Mouse (Mus musculus) thymus, postnatal 4 days (tissue): ENCODE results near the gene Tmem140.

Source experiments
- DNase-seq: peaks from one replicate; pipeline ENCODE4 v3.0.0; 2021

Tmem140 gene

DNA sequence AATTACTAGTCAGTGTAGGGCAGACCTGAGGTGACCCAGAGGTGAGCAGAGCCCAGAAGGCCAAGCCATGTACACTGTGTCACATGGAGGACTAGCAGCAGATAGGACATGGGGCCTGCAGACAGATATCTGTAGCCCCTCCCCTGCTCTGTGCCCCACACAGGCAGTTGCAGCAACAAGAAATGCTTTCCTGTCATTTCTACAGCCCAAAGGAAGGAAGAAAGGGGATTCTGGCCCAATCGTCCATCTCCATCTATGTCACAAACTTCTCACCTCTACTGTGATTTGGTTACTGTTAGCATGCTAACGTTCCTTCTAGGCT lies 13.8 kb downstream of the Tmem140 start:
- DNase-seq: peak; percentile 22

DNA sequence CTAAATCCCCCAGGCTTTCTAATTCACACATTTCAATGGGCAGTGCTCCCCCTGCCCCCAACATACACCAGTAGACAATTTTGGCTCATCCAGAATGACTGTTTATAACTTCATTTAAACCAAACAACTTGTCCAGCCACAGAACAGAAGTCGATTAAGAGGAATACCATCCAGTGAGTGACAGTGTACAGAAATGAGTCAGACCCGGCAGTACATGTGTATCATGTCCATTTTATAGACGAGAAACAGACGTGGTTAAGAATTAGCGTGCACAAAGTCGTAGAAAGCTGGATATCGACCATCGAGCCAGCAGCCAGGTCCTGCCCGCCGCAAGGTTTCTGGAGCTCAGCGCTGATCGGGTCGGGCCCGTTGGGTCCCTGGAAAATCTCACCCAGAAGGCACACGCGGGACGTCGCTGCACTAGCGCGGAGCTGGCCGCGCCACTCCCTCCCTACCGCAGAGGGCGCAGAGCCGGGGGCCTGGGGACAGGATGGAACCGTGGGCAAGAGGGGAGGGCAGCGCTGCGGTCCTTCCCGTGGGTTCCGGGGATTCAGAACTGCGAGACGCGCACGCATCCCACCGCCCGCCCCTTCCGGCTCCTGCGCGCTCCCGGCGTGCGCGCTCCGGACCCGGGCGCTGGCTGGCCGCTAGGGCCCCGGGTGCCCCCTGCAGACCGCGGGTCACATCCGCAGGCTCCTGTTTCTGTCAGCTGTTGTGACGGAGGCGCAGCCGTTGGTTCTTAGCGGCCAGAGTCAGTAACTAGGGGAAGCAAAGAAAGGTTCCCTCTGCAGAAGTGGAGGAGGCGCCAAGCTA lies 14.8 kb downstream of the Tmem140 start, which contains the start of gene Cyren:
Gene Cyren, minus strand, starts transcription at position 552 of the 813 bp plus-strand sequence.
- peak; percentile 96 for DNase-seq

DNA sequence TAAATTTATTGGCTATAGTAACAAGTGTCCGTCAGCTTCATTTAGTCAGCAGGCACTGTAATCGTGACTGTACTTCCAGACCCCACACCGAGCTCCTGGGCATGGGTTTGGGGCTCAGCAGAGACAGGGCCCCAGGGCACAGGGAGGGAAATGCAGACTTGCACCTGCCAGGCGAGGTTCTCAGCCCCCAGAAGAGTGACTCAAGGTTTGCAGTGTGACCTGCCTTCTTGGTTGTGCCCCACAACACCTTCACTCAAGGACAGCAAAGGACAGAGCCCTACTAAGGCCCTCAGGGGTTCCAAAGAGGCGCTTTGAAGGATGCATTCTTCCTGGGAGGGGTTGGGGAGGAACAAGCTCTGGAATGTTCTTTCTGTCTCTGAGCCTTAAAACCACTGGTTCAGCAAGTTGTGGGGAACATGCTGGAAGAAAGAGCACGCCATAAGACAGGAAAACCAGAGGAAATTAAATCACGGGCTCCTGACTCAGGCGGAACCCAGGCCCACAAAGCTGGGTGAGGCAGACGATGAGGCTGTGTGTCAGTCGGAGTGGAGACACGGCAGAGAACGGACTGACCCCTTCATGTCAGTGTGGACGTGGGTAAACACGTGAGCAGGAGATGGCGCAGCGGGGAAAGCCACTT lies 16.3 kb downstream of the Tmem140 start:
- DNase-seq: peak; percentile 34

DNA sequence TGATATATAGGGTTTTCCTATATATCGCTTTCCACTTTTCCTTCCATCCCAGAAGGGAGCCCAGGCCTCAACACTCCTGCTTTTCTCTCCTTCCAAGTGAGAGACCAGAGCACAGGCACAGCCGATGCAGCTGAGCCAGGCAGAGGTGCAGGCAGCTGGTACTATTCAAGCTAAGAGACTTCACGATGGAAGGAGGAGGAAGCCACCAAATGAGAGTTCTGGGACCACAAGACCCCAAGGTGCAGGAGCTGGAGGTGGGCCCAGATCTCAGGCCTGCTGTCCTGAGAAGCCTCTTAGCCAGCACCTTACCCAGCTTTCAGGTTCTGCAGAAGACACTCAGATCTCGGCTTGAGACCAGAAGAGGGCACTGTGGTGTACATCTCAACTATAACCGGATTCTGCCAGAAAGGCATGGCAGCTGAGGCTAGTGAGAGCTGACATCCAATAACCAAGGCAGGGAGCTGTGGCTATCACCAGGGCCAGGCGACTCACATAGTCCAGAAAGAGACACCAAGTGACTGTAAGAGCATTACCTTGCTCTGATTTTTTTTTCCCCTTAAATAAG lies 17.0 kb downstream of the Tmem140 start:
- peak; percentile 78 for DNase-seq

DNA sequence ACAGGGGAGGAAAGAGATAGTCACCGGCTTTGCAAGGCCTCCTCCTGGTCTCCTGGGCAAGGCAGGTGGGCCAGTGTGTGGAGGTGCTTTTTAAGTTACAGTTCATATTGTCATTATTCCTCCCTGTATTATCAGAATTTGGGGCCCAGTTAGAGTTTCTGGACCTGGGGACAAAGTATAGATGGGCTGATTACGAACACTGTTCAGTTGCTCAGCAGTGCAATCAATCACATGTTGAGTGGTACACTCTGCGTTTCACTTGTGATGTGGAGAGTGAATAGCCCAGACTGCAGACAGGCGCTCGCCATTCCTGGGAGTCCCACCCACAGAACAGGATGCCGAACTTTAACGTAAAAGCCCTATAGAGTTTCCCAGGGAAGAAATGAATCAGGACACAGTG lies 21.8 kb downstream of the Tmem140 start:
- no peak for DNase-seq

DNA sequence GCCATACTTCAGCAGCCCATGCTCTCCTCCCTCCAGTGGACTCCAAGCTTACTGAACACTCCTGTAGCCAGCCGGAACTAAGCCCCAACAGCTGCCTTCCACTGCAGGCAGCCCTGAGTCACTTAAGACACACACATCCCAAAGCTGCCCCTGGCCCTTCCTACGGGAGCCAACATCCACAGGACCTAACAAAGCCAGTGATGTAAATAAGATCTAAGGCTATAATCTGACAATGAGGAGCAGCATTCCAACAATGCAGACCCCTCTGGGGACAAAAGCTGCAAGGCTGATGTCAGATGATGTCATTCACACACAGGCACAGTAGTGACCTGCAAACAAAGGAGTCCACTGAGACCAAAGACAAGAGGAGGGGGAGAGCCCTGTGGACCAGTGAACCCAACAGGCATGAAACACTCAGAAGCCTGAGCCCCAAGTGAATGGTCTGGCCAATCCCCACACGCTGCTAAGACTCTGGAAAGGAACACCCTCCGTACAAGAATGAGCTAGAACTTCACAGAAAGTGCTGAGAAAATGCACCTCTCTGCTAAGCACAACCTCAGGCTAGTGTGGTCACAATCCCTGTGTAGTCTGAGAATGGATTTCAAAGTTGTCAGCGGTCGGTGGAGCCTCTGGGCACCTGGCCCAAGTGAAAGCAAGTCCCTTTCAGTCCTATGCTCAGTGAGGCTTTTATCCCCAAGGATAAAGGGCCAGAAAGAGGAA lies 24.3 kb downstream of the Tmem140 start:
- no peak for DNase-seq

DNA sequence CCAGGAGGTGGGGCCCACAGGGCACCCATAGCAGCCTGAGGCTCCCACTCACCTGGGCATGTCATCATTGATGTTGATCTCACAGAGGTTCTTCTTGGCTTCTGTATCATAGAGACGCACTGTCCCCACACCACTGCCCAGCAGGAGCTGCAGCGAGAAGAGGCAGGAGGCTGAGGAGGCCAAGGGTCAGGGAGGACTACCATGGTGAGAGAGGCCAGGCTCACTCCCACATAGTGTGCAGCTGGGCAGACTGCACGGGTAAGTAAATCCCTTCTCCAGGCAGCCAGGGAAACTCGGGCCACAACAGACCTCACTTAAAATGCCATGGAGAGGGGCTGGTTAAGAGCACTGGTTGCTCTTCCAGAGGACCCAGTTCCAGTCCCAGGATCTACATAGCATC lies 26.2 kb downstream of the Tmem140 start:
- no peak for DNase-seq

DNA sequence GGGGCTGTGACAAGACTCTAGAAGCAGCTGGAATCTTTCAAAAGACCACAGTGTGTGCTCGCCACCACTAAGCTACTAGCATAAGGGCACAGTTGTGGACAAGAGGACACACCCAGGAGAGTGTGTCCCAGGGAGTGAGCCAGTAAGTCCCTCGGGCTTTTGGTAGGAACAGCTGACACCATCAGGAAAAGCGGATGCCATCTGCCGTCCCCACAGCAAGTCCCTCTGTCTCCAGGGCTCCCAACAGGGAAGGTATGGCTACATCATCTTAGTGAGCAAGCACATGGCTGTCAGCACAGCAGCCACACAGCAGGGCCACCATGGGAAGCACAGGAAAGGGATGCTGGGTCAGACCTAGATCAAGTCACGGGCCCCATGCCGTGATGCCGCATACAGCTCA lies 32.6 kb downstream of the Tmem140 start:
- DNase-seq: no peak

DNA sequence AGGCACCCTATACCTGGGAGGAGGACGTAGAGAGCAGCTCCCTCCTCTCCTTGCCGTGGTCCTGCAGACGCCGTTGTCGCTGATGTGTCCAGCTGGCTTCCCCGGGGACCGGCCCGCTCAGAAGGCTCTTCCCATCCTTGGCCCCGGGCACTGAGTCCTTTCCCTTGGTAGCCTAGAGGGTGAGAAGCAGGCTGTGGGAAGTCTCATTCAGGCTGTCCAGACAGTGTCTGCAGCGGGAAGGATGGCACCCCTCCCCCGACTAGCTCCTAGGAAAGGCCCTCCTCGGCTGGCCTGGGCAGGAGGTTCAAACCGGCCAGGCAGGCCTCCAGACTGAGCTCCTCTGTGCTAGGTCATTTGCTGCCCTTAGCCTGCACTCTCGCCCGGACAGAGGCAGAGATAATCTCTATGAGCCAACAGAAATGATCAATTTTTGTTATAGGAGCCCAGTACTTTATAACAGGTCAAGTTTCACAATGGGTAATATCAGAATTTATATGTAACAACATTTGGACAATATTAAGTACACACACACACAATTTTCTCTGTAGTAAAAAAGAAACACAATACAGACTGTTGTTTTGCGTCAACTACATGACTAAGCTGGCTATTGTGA lies 33.3 kb downstream of the Tmem140 start:
- DNase-seq: no peak

DNA sequence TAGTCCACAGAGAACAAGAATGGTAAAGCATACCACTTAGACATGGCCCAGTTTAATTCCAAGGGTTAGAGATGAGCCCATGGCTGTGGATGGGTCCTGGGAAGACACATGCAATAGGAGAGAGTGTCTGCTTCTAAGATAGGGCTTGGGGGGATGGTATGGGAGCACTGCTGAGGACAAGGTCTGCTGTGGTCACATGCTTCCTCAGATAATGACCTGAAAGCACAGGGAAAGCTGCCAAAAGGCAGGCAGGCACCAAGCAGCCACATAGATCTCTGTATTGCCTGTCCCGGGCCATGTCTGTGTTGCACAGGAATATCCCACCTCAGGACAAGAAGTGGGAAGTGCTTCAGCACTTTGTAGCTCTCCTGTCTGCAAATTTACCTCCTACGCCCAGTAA lies 36.2 kb downstream of the Tmem140 start:
- no peak for DNase-seq

DNA sequence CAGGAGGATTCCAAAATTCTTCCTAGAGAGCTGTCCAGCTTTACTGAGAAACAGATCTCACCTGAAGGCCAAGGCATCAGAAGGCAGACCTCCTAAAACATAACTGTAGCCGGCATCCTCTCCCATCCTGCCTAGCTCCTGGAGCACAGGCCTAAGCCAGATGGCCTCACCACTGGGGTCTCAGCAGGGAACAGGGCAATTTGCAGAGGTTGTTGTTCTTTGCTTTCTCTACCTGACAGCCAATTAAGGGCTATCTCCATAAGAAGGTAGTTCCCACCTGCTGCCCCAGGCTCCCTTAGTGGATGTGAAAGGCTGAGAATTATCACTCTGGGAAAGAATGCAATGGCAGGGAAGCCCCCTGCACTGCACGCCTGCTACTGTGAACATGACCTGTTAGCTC lies 38.0 kb downstream of the Tmem140 start:
- DNase-seq: no peak

DNA sequence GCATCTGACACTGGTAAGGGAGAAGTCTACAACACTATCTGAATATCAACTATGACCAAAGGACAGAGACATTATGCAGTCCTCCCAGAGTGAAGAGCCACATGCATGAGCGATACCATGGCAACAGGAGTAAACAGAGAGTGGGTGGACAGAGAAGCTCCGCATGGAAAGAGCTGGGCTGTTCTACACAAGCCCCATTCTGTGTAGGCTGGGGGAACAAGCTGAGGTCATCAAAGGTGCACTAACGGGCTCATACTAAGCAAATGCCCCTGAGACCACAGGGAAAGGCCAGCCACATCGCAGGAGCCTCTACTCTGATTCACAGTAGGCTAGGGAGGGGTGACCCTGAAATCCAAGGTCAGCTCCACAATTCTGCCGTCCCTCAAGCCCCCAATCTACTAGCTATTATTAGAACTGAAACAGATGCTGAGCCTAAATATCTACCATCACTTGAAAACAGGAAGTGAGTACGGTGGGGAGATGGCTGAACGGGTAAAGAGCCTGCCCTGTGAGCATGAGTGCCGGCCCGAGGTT lies 39.0 kb downstream of the Tmem140 start:
- no peak for DNase-seq

DNA sequence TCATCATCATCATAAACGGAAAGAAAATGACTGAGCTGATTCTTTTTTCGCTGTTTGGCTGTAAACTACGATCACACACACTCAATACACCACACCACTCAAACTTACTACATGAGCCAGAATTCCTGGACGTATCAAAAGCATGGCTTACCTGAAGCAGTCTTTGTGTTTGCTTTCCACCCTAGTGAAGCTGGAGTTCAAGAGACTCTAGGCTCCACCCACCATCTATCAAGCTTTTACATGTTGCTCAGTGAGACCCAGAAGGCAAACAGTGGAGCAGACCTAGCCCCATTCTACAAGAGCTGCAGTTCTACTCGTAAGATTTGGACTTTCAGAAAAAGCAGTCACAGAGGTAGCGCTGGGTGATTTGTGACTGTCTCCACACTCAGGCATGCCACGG lies 39.6 kb downstream of the Tmem140 start:
- DNase-seq: no peak

DNA sequence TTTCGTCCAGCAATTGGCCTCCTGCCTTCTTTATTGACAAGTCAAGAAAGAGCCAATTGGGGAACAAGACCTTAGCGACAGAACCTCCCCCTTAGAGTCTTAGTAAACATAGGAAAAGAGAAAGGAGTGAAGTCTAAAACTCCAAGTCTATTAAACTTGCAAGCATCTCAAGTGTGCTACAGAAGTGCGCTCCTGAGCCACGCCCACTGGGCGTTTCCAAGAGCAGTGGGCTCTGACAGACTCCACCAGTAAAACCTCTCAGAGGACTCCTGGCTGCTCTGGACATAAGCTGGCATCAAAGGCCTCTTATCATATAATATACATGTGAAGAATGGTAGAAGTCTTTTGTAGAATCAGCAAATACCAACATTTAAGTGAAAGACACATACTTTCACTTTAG lies 40.5 kb downstream of the Tmem140 start:
- DNase-seq: no peak

DNA sequence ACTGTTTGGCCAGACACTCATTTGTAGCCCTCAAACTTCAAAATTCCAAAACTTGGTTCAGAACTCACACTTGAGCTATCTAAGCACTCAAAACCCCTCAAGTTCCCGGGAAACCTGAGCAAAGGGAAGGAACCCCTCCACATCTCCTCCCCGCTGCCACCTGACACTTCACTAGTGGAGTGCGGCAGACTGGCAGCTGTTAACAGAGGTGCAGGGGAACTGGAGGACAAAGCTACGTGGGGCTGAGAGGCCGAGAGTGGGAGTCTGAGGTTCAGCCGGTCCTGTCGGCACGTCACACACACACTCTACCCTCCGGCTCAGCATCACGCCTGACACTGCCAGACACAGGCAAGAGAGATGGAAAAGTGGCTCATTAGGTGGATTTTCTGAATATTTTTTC lies 40.9 kb downstream of the Tmem140 start:
- DNase-seq: no peak

DNA sequence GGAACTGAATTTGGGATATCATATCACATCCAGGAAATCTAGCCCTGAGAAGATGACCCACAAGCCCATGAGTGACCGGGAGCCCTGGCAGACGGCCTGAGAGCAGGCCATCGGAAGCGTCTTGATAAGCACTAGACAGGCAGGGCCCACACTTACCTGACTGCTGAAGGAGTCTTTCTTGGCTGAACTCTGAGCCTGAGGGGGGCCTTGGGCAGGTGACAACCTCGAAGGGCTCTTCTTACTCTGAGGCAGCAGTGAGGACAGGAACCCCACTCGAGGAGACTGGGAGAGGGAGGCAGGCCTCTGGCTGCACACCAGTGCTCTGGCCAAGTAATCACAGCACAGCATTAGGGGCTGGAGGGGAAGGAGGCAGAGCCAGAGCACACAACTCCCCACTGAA lies 41.4 kb downstream of the Tmem140 start:
- DNase-seq: no peak

DNA sequence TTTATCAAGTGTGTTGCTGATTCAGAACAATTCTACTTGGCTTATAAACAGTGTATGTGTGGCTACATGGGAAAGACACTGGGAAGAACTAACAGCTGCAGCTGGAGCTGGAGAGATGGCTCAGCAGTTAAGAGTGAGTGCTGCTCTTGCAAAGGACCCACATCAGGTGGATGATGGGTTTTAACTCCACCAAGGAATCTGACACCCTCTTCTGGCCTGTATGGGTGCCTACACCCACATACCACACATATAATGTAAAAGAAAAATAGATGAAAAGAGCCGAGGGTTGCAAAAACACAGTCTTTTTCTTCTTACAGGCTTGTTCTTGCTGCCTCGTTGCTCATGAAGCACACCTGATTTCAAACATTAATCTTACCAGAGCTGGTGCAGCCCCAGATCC lies 43.2 kb downstream of the Tmem140 start:
- no peak for DNase-seq

DNA sequence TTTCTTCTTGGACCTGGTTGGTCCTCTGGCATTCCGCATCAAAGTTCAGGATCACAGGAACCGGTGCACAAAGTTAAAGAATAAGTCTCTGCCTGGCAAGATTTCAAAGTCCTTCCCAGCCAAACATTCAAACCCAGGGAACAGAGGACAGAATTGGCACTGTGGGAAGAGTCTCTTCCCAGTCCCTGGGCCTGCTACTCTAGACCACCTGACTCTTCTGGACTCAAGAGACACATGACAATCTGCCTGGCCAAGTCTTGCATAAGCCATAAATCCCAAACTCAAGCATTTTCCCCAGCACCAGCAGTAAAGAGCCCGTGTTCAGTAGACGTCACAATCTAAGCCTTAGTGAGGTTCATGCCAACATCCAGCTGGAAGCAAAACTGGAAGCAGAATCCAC lies 43.7 kb downstream of the Tmem140 start:
- DNase-seq: no peak

DNA sequence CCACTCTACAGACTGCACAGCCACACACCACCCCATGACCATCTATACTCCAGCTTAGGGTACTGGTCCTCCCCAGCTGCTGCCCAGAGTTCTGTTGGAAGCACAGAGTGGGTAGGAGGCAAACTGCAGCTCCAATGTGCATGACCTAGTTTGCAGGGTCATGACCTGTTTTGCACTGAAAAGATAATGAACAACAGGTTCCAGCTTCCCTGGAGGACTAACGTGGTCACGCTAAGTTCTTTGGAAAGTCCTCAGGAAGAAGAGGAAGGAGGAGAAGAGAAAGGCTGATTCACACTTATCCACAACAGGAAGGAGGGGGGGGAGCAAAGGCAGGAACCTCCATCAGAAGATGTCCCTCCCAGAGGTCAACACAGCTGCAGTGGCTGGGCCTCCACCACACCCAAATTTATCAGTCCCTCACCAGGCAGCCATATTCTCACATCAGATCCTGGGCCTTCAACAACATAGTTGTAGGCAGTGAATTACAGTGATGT lies 44.2 kb downstream of the Tmem140 start:
- DNase-seq: no peak

DNA sequence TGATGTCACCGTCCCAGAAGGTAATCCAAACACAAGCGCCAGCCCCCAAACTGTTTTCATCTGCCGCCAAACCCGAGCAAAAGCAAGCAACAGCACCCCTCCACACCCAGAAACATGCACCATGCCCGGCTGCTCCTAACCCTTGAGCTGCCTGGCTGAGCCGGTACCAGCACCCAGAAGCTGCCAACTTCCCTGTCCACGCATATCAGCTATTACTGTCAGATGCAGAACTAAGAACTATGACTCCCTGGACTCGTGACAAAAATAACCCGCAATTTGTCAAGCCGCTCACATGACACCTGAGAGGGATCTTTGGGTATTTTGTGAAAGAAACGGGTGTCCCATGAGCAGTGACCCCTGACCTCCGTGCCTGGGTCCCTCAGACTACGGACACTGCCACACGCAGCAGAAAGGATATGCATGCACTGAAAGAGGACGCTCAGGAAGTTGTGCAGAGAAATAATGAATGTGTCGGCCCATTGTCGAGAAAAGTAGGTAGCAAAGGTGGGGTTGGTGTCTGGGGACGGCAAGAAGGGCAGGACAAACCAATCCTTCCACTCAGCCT lies 44.8 kb downstream of the Tmem140 start:
- DNase-seq: no peak

DNA sequence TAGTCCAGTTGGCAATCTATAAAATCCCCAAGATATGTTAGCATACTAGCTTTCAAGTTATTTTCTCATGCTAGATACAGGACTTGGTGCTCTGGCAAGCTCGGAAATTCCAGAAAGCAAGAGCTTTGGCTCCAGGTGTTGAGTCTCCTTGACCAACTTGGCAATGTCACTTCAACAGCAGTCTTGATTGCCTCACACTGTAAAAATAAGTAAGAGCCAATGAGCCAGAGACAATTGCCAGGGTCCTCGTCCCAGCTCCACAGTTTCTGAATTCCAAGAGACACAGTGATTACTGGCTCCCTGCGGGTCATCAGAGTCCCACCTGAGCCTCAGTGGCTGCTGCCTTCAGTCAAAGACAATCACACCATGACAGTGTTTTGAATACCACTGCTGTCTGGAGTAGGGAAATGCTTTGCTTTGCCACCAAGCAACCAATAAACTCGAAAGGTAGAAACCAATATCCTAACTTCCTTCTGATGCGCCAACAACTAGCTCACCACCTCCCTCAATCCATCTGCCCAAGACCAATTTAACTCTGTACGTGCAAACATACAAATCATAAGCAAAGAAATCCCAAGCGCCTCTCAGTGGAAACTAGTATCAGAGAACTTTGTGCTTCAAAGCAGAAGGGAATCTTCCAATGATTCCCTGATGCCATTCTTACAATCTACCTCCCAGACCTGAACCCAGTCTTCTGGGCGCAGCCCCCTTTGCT lies 46.8 kb downstream of the Tmem140 start:
- DNase-seq: no peak
